Mouse (Mus musculus) liver, embryonic 12.5 days (tissue): ENCODE data around the gene Syn3. TPM values are rescaled to one million over a fixed set of nuclear protein-coding genes. Genes with fewer than 3 reads are reported as not detected.
"Not testable (repeated sequence)": the region's sequence is repeated elsewhere in the genome, so short reads cannot be mapped to it uniquely, and the experiment has no call there.

Experiments used
- ATAC-seq: fragments of 200-750 bp; cut with Nextera tagmentation; 2 replicates; pipeline ENCODE4 v1.8.0; 2017; ENCODE audit warnings: moderate number of reproducible peaks, mild to moderate bottlenecking, moderate library complexity
- H3K27ac ChIP-seq: fragments of 300-500 bp; sonication (generic); 2 replicates; pipeline ENCODE4 v1.5.1; 2016; ENCODE audit warnings: mild to moderate bottlenecking
- H3K27me3 ChIP-seq: fragments of 300-500 bp; sonication (generic); replicated peaks from 2 replicates; pipeline ENCODE4 v1.6.1; 2016; ENCODE audit warnings: mild to moderate bottlenecking, moderate library complexity
- H3K36me3 ChIP-seq: fragments of 300-500 bp; sonication (generic); 2 replicates; pipeline ENCODE4 v1.6.1; 2016; ENCODE audit warnings: mild to moderate bottlenecking, moderate library complexity
- H3K4me1 ChIP-seq: fragments of 300-500 bp; sonication (generic); 2 replicates; pipeline ENCODE4 v1.6.1; 2016
- H3K4me2 ChIP-seq: fragments of 300-500 bp; sonication (generic); 2 replicates; pipeline ENCODE4 v1.6.1; 2016; ENCODE audit warnings: mild to moderate bottlenecking, moderate library complexity
- H3K4me3 ChIP-seq: fragments of 300-500 bp; sonication (generic); 2 replicates; pipeline ENCODE4 v1.5.1; 2016; ENCODE audit warnings: mild to moderate bottlenecking, moderate library complexity
- H3K9ac ChIP-seq: fragments of 300-500 bp; sonication (generic); 2 replicates; pipeline ENCODE4 v1.6.1; 2016; ENCODE audit warnings: mild to moderate bottlenecking, moderate library complexity
- H3K9me3 ChIP-seq: fragments of 300-500 bp; sonication (generic); replicated peaks from 2 replicates; pipeline ENCODE4 v1.6.1; 2016; ENCODE audit warnings: mild to moderate bottlenecking, moderate library complexity
- WGBS: fragments of 180-500 bp; shearing (Covaris S2); methylation state at CpG from one replicate; pipeline ENCODE4 v1.1.7; 2016; ENCODE audit not compliant: insufficient replicate concordance; 5-methylcytosine and 5-hydroxymethylcytosine counted together
- polyA plus RNA-seq: library from polyadenylated mRNA; unstranded; fragments of >200 nt; fragmentation: Nextera tagmentation; extraction: Ambion mirVana; gene quantifications from 2 replicates; pipeline ENCODE4 v1.2.1, GENCODE M21; 2016

Syn3 gene
- polyA plus RNA-seq, 1 experiment from 2014 or later = 0.57 TPM

DNA sequence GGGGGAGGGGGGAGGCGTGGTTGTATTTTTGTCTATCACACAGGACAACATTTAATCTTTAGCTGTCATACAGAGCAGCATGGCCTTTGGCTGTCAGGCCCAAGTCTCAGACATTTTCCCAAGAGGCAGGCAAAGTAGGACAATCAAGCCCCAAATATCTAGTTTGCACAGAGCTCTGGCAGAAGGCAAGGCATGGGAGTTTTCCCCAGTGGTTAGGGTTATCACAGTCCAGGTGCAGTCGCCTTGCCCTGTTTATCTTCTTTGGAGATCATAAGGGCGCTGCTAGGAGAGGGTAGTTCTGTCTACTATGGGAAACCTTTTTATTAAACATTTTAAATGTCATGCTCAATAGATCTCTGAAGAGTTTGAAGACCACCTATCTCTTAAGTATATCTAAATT lies 106.3 kb downstream of the Syn3 start:
- peaks cover 16% of the 10 kb centered on the region for H3K4me1 ChIP-seq
- H3K9me3 ChIP-seq = no peaks in the 10 kb centered on the region
- H3K27ac ChIP-seq = peak overlapping the region; percentile 51; the same call in 1 of the 2 replicates
- peak overlapping the region; percentile 24; the same call in 1 of the 2 replicates for H3K4me2 ChIP-seq
- no peaks in the 10 kb centered on the region for H3K27me3 ChIP-seq
- peak; percentile 95 for ATAC-seq
- H3K4me3 ChIP-seq = no peak overlapping the region
- no peaks in the 10 kb centered on the region for H3K36me3 ChIP-seq
- 26% methylated on average over 3 of the region's 3 CpGs for WGBS
- no peak overlapping the region for H3K9ac ChIP-seq

DNA sequence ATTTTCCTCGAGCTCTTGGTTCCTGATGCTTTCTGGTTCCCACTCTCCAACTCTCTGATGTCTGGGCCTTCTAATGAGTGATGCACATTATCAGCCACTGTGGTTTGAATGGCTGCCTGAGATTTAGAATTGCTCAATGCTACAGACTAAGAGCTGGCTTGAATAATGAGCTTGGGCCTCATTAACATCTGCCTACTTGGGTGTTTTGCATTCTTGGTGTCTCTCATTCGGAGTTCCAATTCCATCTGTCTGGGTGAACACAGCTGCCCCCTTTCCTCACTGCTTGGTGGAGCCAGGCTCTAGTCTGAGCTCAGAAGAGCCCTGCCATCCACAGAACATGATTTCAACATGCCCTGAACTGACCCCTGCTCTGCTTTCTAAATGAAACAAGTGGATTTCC lies 108.8 kb downstream of the Syn3 start:
- 50% methylated on average over 2 of the region's 2 CpGs for WGBS
- ATAC-seq = no peak
- H3K4me1 ChIP-seq = peaks cover 21% of the 10 kb centered on the region
- H3K4me2 ChIP-seq = no peak overlapping the region
- no peak overlapping the region for H3K27ac ChIP-seq
- H3K9ac ChIP-seq = no peak overlapping the region
- no peak overlapping the region for H3K4me3 ChIP-seq
- H3K27me3 ChIP-seq = no peaks in the 10 kb centered on the region; the same call in 1 of the 2 replicates
- no peaks in the 10 kb centered on the region for H3K9me3 ChIP-seq
- no peaks in the 10 kb centered on the region for H3K36me3 ChIP-seq

DNA sequence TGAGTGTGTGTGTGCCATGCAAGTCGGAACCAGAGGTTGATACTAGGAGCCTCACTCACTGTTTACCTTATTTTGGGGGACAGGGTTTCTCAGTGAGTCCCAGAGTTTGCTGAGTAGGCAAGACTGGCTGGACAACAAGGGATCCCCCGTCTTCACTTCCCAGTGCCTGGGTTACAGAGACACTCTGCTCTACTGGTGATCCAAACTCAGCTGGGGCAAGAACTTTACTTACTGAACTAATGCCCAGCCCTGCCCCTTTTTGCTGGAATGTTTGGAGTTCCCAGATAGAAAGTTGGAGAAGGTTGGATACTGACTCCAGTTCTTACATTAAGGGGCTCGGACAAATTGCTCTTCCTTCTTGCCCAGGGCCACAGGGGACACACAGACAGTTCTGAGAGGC lies 109.3 kb downstream of the Syn3 start:
- 60% methylated on average over 3 of the region's 3 CpGs for WGBS
- H3K9me3 ChIP-seq = no peaks in the 10 kb centered on the region
- no peak overlapping the region for H3K4me3 ChIP-seq
- no peak overlapping the region for H3K4me2 ChIP-seq
- H3K9ac ChIP-seq = no peak overlapping the region
- H3K27ac ChIP-seq = no peak overlapping the region
- no peaks in the 10 kb centered on the region; the same call in 1 of the 2 replicates for H3K27me3 ChIP-seq
- ATAC-seq = no peak
- H3K36me3 ChIP-seq = no peaks in the 10 kb centered on the region
- H3K4me1 ChIP-seq = peaks cover 21% of the 10 kb centered on the region

DNA sequence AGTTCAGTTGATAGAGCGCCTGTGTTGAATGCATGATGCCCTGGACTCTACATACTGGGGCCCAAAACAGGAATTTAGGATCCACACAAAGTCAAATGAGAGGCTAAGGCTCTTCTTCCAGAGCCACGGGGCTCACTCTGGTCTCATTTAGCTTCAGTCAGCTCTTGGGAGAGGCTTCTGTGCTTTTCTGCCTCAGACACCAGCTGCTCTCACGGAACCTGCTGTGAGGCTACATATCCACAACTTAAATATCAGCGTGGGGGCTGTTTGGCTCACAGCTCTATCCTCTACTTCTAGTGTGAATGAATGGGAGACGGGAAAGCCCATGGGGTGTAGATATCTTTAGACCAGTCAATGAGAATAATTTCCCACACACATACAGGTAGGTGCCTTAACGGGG lies 109.9 kb downstream of the Syn3 start:
- no peak overlapping the region for H3K27ac ChIP-seq
- no peak overlapping the region for H3K4me3 ChIP-seq
- H3K4me1 ChIP-seq = peaks cover 21% of the 10 kb centered on the region
- H3K36me3 ChIP-seq = no peaks in the 10 kb centered on the region
- no peak overlapping the region for H3K9ac ChIP-seq
- ATAC-seq = no peak
- no peak overlapping the region for H3K4me2 ChIP-seq
- WGBS = 68% methylated on average over 6 of the region's 6 CpGs
- no peaks in the 10 kb centered on the region; the same call in 1 of the 2 replicates for H3K27me3 ChIP-seq
- no peaks in the 10 kb centered on the region for H3K9me3 ChIP-seq

DNA sequence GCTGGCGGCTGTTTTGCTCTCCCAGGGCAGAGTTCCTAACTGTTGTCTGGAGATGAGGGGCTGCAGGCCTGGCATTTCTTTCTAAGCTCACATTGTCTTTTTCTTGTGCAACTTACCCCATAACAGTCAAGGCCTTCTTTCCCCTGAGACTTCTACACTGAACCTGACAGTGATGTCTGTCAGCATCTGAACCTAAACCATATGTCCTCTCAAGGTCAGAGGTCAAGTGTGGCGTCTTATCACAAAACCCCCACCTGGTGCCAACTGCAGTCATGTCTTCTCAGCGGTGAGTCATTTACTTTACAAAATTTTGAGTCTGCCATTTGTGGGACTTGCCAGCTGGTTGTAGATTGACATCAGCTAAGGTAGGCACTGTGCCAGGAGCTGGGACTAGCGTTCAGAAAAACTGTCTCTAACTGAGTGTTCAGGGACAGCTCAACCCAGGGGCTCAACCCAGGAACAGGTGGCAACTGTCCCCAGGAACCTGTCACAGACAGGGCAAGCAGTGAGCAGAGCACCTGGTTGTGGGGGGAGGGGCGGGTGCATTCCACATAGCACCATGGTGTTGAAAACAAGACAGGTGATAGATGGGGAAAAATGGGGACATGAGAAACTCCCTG lies 110.8 kb downstream of the Syn3 start:
- ATAC-seq = no peak
- H3K27ac ChIP-seq = no peak overlapping the region
- H3K9me3 ChIP-seq = no peaks in the 10 kb centered on the region
- no peak overlapping the region for H3K4me3 ChIP-seq
- H3K9ac ChIP-seq = no peak overlapping the region
- no peaks in the 10 kb centered on the region; the same call in 1 of the 2 replicates for H3K27me3 ChIP-seq
- H3K36me3 ChIP-seq = no peaks in the 10 kb centered on the region
- peaks cover 21% of the 10 kb centered on the region for H3K4me1 ChIP-seq
- H3K4me2 ChIP-seq = no peak overlapping the region
- WGBS = 59% methylated on average over 5 of the region's 5 CpGs

DNA sequence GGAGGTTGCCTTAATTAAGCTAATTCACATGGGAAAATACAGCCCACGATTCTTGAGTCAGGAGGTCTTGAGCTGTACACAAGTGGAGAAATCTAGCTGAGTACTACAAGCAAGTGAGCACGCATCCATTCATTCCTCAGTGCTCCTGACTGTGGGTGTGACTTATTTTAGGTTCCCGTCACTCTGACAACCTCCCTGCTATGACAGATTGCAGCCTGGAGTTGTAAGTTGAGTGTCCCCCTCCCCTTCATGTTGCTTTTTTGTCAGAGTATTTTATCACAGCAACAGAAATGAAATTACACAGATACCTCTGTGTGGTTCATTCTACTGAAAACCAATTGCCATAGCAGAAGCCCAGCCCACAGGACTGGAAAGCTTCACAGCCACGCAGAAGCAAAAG lies 112.5 kb downstream of the Syn3 start:
- H3K9me3 ChIP-seq = no peaks in the 10 kb centered on the region
- peaks cover 11% of the 10 kb centered on the region; the same call in 1 of the 2 replicates for H3K4me1 ChIP-seq
- no peaks in the 10 kb centered on the region for H3K36me3 ChIP-seq
- H3K27me3 ChIP-seq = no peaks in the 10 kb centered on the region; the same call in none of the 2 replicates
- no peak overlapping the region for H3K27ac ChIP-seq
- H3K9ac ChIP-seq = no peak overlapping the region
- H3K4me2 ChIP-seq = no peak overlapping the region
- ATAC-seq = no peak
- WGBS = 68% methylated on average over 4 of the region's 4 CpGs
- no peak overlapping the region for H3K4me3 ChIP-seq

DNA sequence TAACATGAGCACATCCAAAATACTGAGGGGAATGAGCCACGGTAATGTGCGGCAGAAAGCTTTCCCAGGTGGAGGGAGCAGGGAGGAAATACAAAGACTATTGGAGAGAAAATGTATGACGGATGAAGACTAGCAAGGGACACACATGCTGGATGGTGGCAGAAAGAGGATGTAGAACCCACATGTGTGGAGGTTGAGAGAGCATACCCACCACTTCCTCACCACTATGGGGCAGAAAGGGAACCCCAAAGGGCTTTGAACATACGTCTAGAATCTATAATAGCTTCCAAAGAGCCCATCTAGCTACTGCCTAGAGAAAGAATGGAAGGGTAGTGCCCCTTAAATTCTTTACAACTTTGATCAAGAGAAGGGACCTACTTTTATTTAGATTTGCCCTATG lies 113.0 kb downstream of the Syn3 start:
- no peaks in the 10 kb centered on the region for H3K9me3 ChIP-seq
- H3K36me3 ChIP-seq = no peaks in the 10 kb centered on the region
- no peak for ATAC-seq
- peaks cover 11% of the 10 kb centered on the region; the same call in 1 of the 2 replicates for H3K4me1 ChIP-seq
- H3K4me3 ChIP-seq = no peak overlapping the region
- no peak overlapping the region for H3K4me2 ChIP-seq
- H3K27ac ChIP-seq = no peak overlapping the region
- H3K9ac ChIP-seq = no peak overlapping the region
- H3K27me3 ChIP-seq = no peaks in the 10 kb centered on the region; the same call in none of the 2 replicates
- WGBS = 48% methylated on average over 4 of the region's 4 CpGs

DNA sequence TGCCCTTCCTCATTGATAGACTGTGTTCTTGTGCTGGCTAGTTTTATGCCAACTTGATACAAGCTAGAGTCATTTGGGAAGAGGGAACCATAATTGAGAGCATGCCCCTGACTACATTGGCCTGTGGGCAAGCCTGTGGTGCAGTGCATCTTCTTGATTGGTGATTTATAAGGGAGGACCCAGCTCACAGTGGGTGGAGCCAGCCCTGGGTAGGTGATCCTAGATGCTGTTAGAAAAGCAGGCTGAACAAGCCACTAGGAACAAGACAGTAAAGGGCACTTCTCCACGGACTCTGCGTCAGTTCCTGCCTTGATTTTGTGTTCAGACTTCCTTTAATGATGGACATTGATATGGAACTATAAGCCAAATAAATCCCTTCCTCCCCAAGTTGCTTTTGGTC lies 114.0 kb downstream of the Syn3 start:
- no peak for ATAC-seq
- H3K4me3 ChIP-seq = no peak overlapping the region

DNA sequence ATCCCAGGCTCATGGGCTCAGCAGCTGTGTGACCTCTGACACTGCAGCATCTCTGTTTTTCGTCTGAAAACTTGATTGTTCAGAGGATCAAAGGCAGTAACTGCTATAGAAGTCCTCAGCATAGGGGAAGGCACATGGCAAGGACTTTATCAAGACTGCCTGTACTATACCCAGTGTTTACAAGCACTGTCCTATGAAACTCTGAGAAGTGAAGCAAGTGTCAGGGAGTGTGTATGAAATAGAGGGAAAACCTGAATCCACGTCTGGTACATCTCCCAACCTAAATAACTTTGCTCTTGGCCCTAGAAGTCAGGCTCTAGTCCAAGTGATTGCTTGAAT lies 116.8 kb downstream of the Syn3 start:
- Histone ChIP-seq H3K36me3 (no peaks in the 10 kb centered on the region), H3K9me3 (no peaks in the 10 kb centered on the region), H3K4me1 (no peaks in the 10 kb centered on the region), H3K27ac (no peak overlapping the region), H3K9ac (no peak overlapping the region), H3K4me2 (no peak overlapping the region), H3K4me3 (no peak overlapping the region), H3K27me3 (no peaks in the 10 kb centered on the region; the same call in none of the 2 replicates)
- no peak for ATAC-seq
- 29% methylated on average over 2 of the region's 2 CpGs for WGBS

More for the DNA sequence above, 114.0 kb downstream of the Syn3 start:
- Histone ChIP-seq H3K9ac (no peak overlapping the region), H3K27ac (no peak overlapping the region), H3K27me3 (no peaks in the 10 kb centered on the region; the same call in none of the 2 replicates), H3K4me1 (peaks cover 11% of the 10 kb centered on the region; the same call in 1 of the 2 replicates), H3K9me3 (no peaks in the 10 kb centered on the region), H3K4me2 (no peak overlapping the region), H3K36me3 (no peaks in the 10 kb centered on the region)
- WGBS = 74% methylated on average over 2 of the region's 2 CpGs

DNA sequence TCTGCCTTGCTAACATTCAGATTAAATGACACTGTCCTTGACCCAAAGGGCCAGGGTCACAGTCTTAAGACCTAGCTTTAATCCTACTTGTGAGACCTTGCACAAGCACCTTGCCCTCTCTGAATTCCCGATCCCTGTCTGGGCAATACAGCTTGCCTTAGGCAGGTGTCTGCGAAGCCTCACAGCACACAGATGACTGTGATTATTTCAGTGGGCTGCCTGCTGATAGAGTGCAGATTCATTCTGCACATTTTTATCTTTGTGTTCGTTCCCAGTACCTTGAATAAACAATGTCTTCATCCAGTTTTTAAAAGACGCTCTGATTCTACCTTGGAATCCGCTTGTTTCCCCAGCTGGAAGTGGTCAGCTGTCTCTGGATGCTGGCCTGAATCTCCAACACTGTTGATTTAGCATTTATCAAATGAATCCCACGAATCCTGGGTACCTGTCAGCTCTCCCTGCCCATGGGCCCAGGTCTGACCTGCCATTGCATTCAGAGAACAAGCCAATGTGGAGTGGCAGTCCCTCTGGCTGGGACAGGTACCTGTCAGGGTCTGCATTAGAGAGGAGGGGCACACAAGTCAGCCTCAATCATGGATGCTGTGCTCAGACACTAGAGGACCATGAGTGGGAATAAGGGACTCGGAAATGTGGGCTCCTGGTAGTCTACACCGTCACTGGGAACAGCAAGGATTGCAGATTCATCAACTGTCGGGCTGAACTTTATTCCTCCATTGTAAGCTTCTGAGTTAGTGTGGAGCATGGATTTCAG lies 117.4 kb downstream of the Syn3 start:
- no peak overlapping the region for H3K27ac ChIP-seq
- no peak for ATAC-seq
- H3K9me3 ChIP-seq = no peaks in the 10 kb centered on the region
- H3K27me3 ChIP-seq = no peaks in the 10 kb centered on the region; the same call in none of the 2 replicates
- H3K4me2 ChIP-seq = no peak overlapping the region
- H3K4me3 ChIP-seq = no peak overlapping the region
- H3K9ac ChIP-seq = no peak overlapping the region
- 61% methylated on average over 9 of the region's 9 CpGs for WGBS
- no peaks in the 10 kb centered on the region for H3K4me1 ChIP-seq
- no peaks in the 10 kb centered on the region for H3K36me3 ChIP-seq

DNA sequence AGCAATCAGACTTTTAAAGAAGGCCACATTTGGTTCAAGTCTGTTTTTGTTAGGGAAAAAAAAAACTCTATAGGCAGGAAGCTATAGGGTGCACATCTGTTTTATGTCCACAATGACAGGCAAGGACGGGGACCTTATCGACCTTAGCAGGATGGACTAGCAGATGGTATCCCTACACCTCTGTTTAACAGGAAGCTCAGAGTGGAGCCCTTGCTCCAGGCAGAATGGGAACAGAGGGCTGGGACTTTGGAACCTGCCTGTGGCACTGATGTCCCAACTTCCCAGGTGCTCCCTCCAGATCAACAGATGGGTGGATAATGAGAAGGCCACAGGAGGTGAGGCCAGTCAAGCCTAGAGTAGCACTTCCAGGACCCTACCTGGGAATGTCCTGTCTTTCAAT lies 118.1 kb downstream of the Syn3 start:
- no peaks in the 10 kb centered on the region for H3K9me3 ChIP-seq
- no peak overlapping the region for H3K27ac ChIP-seq
- H3K4me3 ChIP-seq = no peak overlapping the region
- peak; percentile 52; the same call in 1 of the 2 replicates for ATAC-seq
- H3K27me3 ChIP-seq = no peaks in the 10 kb centered on the region; the same call in none of the 2 replicates
- H3K4me1 ChIP-seq = 0 out of 2 replicates have a peak, but pooled peaks cover 5% of the 10 kb centered on the region
- no peaks in the 10 kb centered on the region for H3K36me3 ChIP-seq
- WGBS = 52% methylated on average over 2 of the region's 2 CpGs
- H3K9ac ChIP-seq = no peak overlapping the region
- no peak overlapping the region for H3K4me2 ChIP-seq

DNA sequence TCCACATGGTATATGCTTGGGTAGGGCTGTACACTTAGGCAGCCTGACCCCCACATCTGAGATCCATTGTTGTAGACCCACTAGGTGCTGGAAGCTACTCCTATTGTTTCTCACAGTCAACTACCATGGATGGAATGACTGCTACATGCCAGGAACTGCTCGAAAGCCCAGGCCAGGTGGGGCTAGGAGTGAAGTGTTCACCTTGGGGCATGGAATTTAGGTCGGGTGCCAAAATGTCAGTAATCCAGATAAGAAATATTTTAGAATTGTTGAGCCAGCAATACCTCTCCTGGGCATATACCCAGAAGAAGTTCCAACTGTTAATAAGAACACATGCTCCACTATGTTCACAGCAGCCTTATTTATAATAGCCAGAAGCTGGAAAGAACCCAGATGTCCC lies 119.9 kb downstream of the Syn3 start:
- H3K4me2 ChIP-seq, H3K9ac ChIP-seq, ATAC-seq, H3K4me3 ChIP-seq, H3K27ac ChIP-seq, H3K4me1 ChIP-seq, H3K36me3 ChIP-seq, H3K9me3 ChIP-seq, H3K27me3 ChIP-seq: not testable (repeated sequence)
- WGBS = 56% methylated on average over 2 of the region's 2 CpGs
